12 mouse cellular contexts compared by ENCODE assay signal in genomic region chr10:87812157-87813072, GRCm38 (mm10). TPM values are rescaled to one million over a fixed set of nuclear protein-coding genes. Genes with fewer than 3 reads are reported as not detected.
DNase-seq lines count a peak whose midpoint lies in the region; ATAC-seq and TF ChIP-seq lines count a peak whose summit lies in the region.
"Had no signal": no experiment of that assay in that cellular context is flagged by ENCODE, and none has a peak within 500 bp of the region (broad histone marks: within the 10 kb centered on the region; RNA-seq: fewer than 3 reads in every experiment).

No protein-coding gene starts in this region.

- ATAC-seq in limb, embryonic 14.5 days (ENCODE audit: low FRiP score, low read depth), result peak; percentile 56; the same call in 1 of the 2 replicates
- ATAC-seq in stomach, postnatal 0 days (ENCODE audit: low FRiP score, low TSS enrichment), result 0 out of 2 replicates have a peak, but pooled peaks have one; percentile 8
- ATAC-seq: Patski had no signal

- 18% methylated on average over 8 of the region's 8 CpGs for WGBS in forebrain, embryonic 10.5 days
- 7% methylated on average over 8 of the region's 8 CpGs for WGBS in limb, embryonic 14.5 days
- 40% methylated on average over 8 of the region's 8 CpGs for WGBS in stomach, postnatal 0 days
- 76% methylated on average over 8 of the region's 8 CpGs for whole genome bisulfite sequencing in thymus, adult 2 months

- TF ChIP-seq CTCF in layer of hippocampus, adult 2 months (conservative IDR thresholded peaks at IDR 0.05), result 0 out of 2 replicates have a peak, but pooled peaks have one; percentile 7
- TF ChIP-seq CTCF in stomach, postnatal 0 days (IDR thresholded peaks at IDR 0.05; ENCODE audit: low read depth), result peak; percentile 19
- no peak for TF ChIP-seq CTCF in thymus, adult 2 months (IDR thresholded peaks at IDR 0.05; ENCODE audit: borderline replicate concordance, control insufficient read depth, extremely low read depth, insufficient read depth, low read length, poor library complexity)

- DNase-seq in layer of hippocampus, adult 2 months (ENCODE audit: low spot score in 2 of 2), result no peak
- DNase-seq in layer of hippocampus, adult 11-12 months (ENCODE audit: low spot score), result no peak
- DNase-seq in forebrain, embryonic 10.5 days (ENCODE audit: extremely low spot score, low spot score), result peak; percentile 25
- peak; percentile 40 for DNase-seq in limb, embryonic 14.5 days (ENCODE audit: low spot score)
- no peak for DNase-seq in stomach, postnatal 0 days (ENCODE audit: low spot score)
- no peak for DNase-seq in right cerebral cortex, postnatal 4 days
- no peak for DNase-seq in thymus, adult 2 months
- no peak for DNase-seq in frontal cortex, postnatal 25 days (ENCODE audit: low spot score in 2 of 2)
- DNase-seq: kidney, adult 2 months; spleen, adult 18-20 months had no signal

- no peak for TF ChIP-seq EP300 in stomach, postnatal 0 days (optimal IDR thresholded peaks at IDR 0.05)

- no peak overlapping the region for H3K9ac ChIP-seq in limb, embryonic 14.5 days (ENCODE audit: low read depth, low read length, severe bottlenecking)
- no peak overlapping the region for H3K9ac ChIP-seq in stomach, postnatal 0 days (ENCODE audit: low read length)

- H3K9me3 ChIP-seq in forebrain, embryonic 10.5 days, result no peaks in the 10 kb centered on the region
- H3K9me3 ChIP-seq in limb, embryonic 14.5 days (ENCODE audit: control insufficient read depth, low read length), result no peaks in the 10 kb centered on the region
- no peaks in the 10 kb centered on the region for H3K9me3 ChIP-seq in stomach, postnatal 0 days (ENCODE audit: control insufficient read depth, low read length)

- H3K4me2 ChIP-seq in limb, embryonic 14.5 days (replicated peaks; ENCODE audit: low read depth, low read length, severe bottlenecking), result peak overlapping the region; percentile 24
- no peak overlapping the region for H3K4me2 ChIP-seq in stomach, postnatal 0 days (replicated peaks; ENCODE audit: low read depth)

- no peaks in the 10 kb centered on the region for H3K27me3 ChIP-seq in forebrain, embryonic 10.5 days (ENCODE audit: poor library complexity, severe bottlenecking)
- no peaks in the 10 kb centered on the region for H3K27me3 ChIP-seq in limb, embryonic 14.5 days (ENCODE audit: control insufficient read depth, insufficient read depth, low read length)
- no peaks in the 10 kb centered on the region for H3K27me3 ChIP-seq in stomach, postnatal 0 days (ENCODE audit: control insufficient read depth, insufficient read depth, low read length)
- H3K27me3 ChIP-seq in thymus, adult 2 months (ENCODE audit: control insufficient read depth, insufficient read depth, low read length), result no peaks in the 10 kb centered on the region
- H3K27me3 ChIP-seq: Patski had no signal

- H3K4me3 ChIP-seq in layer of hippocampus, adult 2 months, result no peak overlapping the region
- H3K4me3 ChIP-seq in forebrain, embryonic 10.5 days, result peak overlapping the region; percentile 5; the same call in 1 of the 2 replicates
- H3K4me3 ChIP-seq in limb, embryonic 14.5 days (replicated peaks; ENCODE audit: low read length), result no peak overlapping the region; the same call in 1 of the 2 replicates
- no peak overlapping the region for H3K4me3 ChIP-seq in stomach, postnatal 0 days (ENCODE audit: low read depth, low read length)
- no peak overlapping the region for H3K4me3 ChIP-seq in thymus, adult 2 months (ENCODE audit: control insufficient read depth, insufficient read depth, low read length)

- H3K4me1 ChIP-seq in forebrain, embryonic 10.5 days, result peaks cover 14% of the 10 kb centered on the region
- peaks cover 18% of the 10 kb centered on the region for H3K4me1 ChIP-seq in limb, embryonic 14.5 days (ENCODE audit: control insufficient read depth, insufficient read depth, low read length)
- H3K4me1 ChIP-seq in stomach, postnatal 0 days (replicated peaks; ENCODE audit: control insufficient read depth, insufficient read depth), result no peaks in the 10 kb centered on the region
- no peaks in the 10 kb centered on the region for H3K4me1 ChIP-seq in thymus, adult 2 months (replicated peaks; ENCODE audit: control insufficient read depth, insufficient read depth, low read length)

- no peak for TF ChIP-seq POLR2A in limb, embryonic 14.5 days (IDR thresholded peaks at IDR 0.05; ENCODE audit: borderline replicate concordance, extremely low read depth, insufficient read depth, insufficient read length)
- TF ChIP-seq POLR2A in thymus, adult 2 months (IDR thresholded peaks at IDR 0.05; ENCODE audit: control insufficient read depth, extremely low read depth, insufficient read depth, low read length, poor library complexity), result no peak

- H3K36me3 ChIP-seq in forebrain, embryonic 10.5 days (replicated peaks), result no peaks in the 10 kb centered on the region
- H3K36me3 ChIP-seq in limb, embryonic 14.5 days (ENCODE audit: control insufficient read depth, insufficient read depth, low read length), result no peaks in the 10 kb centered on the region
- no peaks in the 10 kb centered on the region for H3K36me3 ChIP-seq in stomach, postnatal 0 days (ENCODE audit: control insufficient read depth, insufficient read depth, low read length)
- no peaks in the 10 kb centered on the region for H3K36me3 ChIP-seq in thymus, adult 2 months (ENCODE audit: control insufficient read depth, insufficient read depth, low read length)

- H3K27ac ChIP-seq in layer of hippocampus, adult 2 months, result no peak overlapping the region
- peak overlapping the region; percentile 73 for H3K27ac ChIP-seq in forebrain, embryonic 10.5 days
- 0 out of 2 replicates have a peak overlapping the region, but pooled peaks have one; percentile 13 for H3K27ac ChIP-seq in limb, embryonic 14.5 days (replicated peaks; ENCODE audit: low read depth, low read length)
- H3K27ac ChIP-seq in stomach, postnatal 0 days (replicated peaks), result no peak overlapping the region
- H3K27ac ChIP-seq in thymus, adult 2 months (ENCODE audit: control insufficient read depth, insufficient read depth, low read length), result no peak overlapping the region
- H3K27ac ChIP-seq: macrophage had no signal

RNA-seq across cellular contexts. Expression of gene Igf1, which starts 45.6 kb away (rescaled TPM):
- total RNA-seq in layer of hippocampus, adult 2 months (2021), result 1 to 10 TPM; 7.8 to 9.2 TPM
- polyA plus RNA-seq in forebrain, embryonic 10.5 days (2016; fragmentation: Nextera tagmentation; extraction: Ambion mirVana), result 30.0 and 35.5 TPM in 2 replicates
- 71.2 and 72.4 TPM in 2 replicates for polyA plus RNA-seq in limb, embryonic 14.5 days (2012; rRNA removed)
- polyA plus RNA-seq in limb, embryonic 14.5 days (2014; fragmentation: Nextera tagmentation; extraction: Ambion mirVana), result 83.9 and 93.6 TPM in 2 replicates
- polyA plus RNA-seq in stomach, postnatal 0 days (2015; fragmentation: Nextera tagmentation; extraction: Ambion mirVana), result 38.1 and 42.5 TPM in 2 replicates
- polyA plus RNA-seq in thymus, adult 2 months (2012; rRNA removed), result 57.5 and 59.2 TPM in 2 replicates

Comparison
In these comparisons a context has a peak if more than half of its experiments do, and no peak if none do; other contexts are left out.
1. DNase-seq: peak in forebrain, embryonic 10.5 days (single experiment) and limb, embryonic 14.5 days (single experiment); none in layer of hippocampus, adult 2 months (0 of 2), layer of hippocampus, adult 11-12 months (single experiment), stomach, postnatal 0 days (single experiment), right cerebral cortex, postnatal 4 days (single experiment), thymus, adult 2 months (single experiment) and frontal cortex, postnatal 25 days (0 of 2).
2. H3K27ac ChIP-seq: peak in forebrain, embryonic 10.5 days (single experiment) and limb, embryonic 14.5 days (single experiment); none in layer of hippocampus, adult 2 months (single experiment), stomach, postnatal 0 days (single experiment) and thymus, adult 2 months (single experiment).